Mouse (Mus musculus) gastrocnemius, adult 8-10 months (tissue): ENCODE results near the gene Ppara. TPM values are rescaled to one million over a fixed set of nuclear protein-coding genes. Genes with fewer than 3 reads are reported as not detected.
"Not testable (repeated sequence)": the region's sequence is repeated elsewhere in the genome, so short reads cannot be mapped to it uniquely, and the experiment has no call there.

Experiments
- DNase-seq, 2 experiments: peaks; one replicate each; pipeline ENCODE4 v3.0.0; 2022; ENCODE audit warnings: low spot score in 2 of 2
- total RNA-seq, 4 experiments: library from RNA; stranded (reverse); gene quantifications; 2 replicates each; pipeline ENCODE4 v1.2.4; 2022

Ppara gene
- total RNA-seq, 4 experiments from 2014 or later, result 10.5 to 19.6 (median 14.7) TPM

- peak in 1 of 2 experiments; percentile 38 for DNase-seq
Measured at GRCm38 (mm10) chr15:85756611-85757010, 21.8 kb downstream of the Ppara start.

GRCm38 (mm10) chr15:85757768-85758167 is 23.0 kb downstream of the Ppara start:
- DNase-seq, result no peak

DNA sequence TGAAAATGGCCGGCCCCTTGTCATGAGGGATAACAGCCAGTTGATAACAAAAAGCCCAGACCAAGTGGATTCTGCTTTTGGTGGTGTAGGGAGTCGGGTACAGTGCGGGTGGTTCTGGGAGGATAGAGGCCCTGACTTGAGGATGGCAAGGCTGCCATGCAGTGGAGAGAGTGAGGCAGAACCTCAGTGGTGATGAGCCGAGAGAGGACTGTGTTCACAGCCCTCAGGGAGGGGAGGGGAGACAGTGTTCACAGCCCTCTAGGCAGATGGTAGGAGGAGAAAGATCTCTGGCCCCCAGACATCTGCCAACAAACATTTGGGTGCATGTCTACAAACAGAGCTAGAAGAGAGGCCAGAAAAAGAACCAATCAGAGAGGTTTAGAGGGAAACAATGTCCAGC is 28.0 kb downstream of the Ppara start:
- no peak for DNase-seq

DNA sequence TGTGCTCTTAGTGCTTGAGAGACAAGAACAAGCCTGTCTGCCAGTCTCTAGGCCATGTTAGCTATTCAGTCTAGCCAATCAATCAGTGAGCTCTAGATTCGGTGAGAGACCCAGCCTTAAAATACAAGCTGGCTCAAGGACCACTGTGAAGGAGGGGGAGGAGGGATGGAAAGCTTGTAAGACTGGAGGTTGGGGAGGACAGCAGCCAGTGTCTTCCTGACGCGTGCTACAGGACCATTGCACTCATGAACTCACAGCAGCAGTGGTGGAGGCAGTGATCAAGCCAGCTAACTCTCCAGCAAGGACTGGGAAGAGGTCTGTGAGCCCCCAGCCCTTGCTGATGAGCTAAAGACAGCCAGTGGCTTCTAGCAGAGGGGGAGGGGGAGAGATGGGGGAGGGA is 30.2 kb downstream of the Ppara start:
- no peak for DNase-seq

- no peak for DNase-seq
Measured at GRCm38 (mm10) chr15:85766677-85767076, 31.9 kb downstream of the Ppara start.

DNA sequence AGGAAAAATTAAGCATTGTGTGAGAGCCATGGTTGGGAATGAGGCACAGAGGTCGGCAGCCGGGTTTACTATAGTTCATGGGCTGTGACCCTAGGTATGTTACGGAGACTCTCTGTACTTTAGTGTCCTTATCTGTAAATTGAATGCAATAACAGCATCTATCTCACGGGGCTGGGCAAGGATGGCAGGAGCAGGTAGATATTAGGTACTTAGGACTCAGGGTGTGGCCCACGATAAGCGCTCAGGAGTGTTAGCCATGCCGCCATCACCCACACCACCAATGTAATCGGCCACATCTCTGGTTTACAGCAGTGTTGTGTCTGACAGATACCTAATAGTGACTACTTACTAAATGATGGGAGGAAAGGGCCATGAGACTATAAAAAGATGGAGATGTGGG is 34.2 kb downstream of the Ppara start:
- DNase-seq, result no peak

GRCm38 (mm10) chr15:85771306-85772121 is 36.7 kb downstream of the Ppara start:
- no peak for DNase-seq

DNA sequence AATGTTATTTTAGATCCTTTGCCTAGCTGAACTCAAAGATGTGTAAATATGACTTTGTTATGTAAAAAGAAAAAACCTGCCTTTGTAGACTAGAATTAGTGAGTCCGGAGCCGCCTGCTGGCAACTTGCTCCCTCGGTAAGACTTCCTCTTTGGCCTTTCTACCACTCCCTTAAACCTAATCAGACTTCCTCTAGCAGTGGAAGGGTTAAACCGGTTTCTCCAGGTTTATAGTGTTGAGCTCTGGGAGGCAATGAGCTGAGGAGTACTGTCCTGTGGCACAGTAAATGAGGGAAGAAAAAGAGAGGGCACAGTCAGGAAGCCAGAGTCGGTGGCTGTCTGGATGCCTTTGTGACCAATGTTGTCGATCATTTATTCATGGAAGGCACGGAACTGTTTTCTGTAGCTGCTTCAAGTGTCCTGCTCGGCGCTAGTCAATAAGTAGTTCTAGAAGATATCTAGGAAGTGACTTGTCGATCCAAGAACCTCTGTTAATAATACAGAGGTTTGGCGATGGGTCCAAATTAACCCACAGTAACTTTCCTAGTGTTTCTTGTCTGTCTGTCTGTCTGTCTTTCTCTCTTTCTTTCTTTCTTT is 37.5 kb downstream of the Ppara start:
- no peak for DNase-seq

GRCm38 (mm10) chr15:85774419-85774818 is 39.6 kb downstream of the Ppara start:
- no peak for DNase-seq

- no peak for DNase-seq
Measured at GRCm38 (mm10) chr15:85775001-85775400, 40.2 kb downstream of the Ppara start.

GRCm38 (mm10) chr15:85776241-85776640 is 41.5 kb downstream of the Ppara start:
- no peak for DNase-seq

- DNase-seq, result peak in 1 of 2 experiments; percentile 16
Measured at GRCm38 (mm10) chr15:85776771-85777170, 42.0 kb downstream of the Ppara start.

DNA sequence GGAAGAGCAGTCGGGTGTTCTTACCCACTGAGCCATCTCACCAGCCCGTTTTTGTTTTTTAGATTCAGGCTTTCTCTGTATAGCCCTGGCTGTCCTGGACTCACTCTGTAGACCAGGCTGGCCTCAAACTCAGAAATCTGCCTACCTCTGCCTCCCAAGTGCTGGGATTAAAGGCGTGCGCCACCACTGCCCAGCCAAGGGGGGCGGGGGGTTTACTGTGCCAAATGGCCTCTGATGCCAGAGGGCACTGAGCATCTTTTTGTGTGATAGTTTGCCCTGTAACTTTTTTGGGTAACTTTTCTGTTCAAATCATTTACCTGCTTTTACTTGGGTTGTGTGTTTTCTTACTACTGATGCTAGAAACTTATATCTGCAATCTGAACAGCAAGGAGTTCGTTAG is 44.1 kb downstream of the Ppara start:
- DNase-seq, result not testable (repeated sequence)

DNA sequence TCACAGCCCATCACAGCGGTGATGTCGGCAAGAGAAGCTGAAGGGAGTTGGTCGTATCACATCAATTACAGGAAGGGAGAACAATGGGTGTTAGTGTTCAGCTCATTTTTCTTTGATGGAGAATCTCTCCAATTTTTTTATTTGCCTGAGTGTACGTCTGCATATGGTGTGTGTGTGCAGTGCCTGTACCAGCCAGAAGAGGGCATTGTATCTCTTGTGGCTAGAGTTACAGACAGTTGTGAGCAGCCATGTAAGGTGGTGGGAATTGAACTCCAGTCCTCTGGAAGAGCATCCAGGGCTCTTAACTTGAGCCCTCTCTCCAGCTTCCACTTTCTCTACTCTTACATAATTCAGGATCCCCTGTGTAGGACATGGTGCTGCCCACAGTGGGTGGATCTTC is 48.4 kb downstream of the Ppara start:
- DNase-seq, result no peak

DNA sequence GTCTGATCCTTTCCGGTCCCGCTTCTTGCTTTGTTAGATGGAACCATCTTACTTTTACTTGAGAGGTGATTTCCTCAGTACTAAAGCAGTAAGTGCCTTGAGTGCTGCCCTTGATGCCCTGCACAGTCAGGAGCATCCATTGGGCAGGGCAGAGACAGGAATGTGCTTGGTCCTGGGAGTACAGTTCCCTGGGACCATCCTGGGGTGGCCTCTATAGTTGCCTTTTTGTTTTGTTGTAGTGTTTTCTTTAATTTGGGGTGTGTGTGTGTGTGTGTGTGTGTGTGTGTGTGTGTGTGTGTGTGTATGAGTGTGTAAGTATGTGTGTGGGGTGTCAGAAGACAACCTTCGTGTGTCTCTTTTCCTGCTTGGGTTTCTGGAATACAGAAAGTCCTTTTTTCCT is 49.6 kb downstream of the Ppara start:
- DNase-seq, result no peak

DNA sequence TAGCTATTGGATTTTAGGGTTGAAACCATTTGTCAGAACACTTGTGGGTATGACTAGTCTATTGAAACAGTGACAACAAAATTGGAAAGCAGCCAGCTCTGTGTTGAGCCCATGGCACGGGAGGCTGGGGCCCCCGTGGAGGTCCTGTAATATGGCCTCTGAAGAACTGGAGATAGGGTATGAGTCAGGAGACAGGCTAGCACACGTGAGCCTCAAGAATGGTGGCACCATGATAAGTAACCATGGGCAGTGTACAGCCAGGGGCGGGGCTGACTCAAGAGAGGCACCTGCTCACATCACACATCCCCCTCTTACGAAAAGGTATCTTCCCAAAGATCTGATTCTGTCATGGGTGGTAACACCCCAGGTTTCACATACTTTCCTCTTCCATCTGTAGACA is 51.9 kb downstream of the Ppara start:
- DNase-seq, result no peak

- no peak for DNase-seq
Measured at GRCm38 (mm10) chr15:85787482-85787881, 52.7 kb downstream of the Ppara start.

GRCm38 (mm10) chr15:85788051-85788450 is 53.3 kb downstream of the Ppara start:
- DNase-seq, result no peak

DNA sequence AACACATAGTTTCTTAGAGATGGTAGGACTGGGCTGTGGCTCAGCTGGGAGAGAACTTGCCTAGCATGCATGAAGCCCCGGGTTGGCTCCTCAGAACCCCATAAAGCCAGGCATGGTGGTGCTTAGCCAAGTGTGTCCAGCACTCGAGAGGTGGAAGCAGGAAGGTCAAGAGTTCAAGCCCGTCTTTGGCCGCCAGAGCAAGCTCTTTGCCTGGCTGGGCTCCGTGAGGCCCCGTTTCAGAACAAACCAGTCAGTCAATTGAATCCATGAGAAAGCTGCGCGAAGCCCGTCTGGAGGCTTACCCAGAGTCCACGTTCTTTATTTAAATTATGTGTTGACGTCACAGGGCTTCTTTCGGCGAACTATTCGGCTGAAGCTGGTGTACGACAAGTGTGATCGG is 53.9 kb downstream of the Ppara start:
- no peak for DNase-seq

DNA sequence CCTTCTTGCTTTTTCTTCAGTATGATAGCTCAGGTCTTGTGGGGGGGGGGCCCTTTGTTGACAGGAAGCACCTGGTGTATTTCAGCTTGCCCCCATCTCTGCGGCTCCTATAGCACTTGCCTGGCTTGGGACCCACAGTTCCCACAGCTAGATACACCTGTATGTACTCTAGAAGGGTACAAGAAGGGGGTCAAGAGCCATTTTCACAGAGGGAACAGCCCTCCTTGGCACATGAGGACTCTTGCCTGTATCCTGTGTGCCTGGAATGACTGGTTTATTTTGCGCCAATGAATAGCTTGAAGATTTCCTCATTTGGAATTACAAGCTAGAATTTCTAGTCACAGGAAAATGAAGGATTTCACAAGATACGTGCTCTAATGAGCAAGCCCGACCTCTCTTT is 56.7 kb downstream of the Ppara start:
- DNase-seq, result no peak

- DNase-seq, result no peak
Measured at GRCm38 (mm10) chr15:85792819-85793218, 58.0 kb downstream of the Ppara start.

DNA sequence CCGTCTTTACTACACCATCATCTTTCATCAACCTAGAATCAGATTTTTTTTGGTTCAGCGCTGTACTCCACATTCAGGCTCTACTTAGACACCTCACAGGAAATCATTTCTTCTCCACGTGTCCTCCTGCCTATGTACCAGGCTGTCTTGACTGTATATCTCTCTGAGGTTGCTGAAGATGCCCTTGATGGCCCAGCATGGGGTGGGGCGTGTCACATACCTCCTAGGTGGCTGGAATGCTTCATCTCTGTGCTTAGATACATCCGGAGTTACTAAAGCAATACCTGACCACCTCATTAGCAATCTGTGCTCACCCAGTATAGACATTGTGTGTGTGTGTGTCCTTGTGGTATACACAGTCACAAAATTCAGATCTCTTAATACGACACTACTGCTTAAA is 60.7 kb downstream of the Ppara start:
- DNase-seq, result no peak

DNA sequence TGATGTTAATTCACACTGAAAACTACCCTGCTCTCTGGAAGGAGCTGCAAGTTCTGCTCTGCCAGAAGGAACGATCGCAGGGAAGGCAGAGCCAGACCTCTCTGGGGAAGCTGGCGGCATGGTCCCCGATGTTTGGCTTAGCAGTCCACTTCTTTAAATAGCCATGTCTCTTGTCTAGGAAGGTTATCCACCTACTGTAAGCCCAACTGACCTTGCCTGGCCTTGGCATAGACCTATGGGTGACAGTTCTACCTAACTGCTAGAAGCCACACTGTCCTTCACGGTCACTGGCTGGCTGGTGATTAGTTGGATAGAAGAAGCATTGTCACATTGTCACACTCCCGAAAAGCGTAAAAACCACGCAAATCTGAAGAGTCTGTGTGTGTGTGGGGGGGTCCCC is 63.9 kb downstream of the Ppara start:
- DNase-seq, result peak in 1 of 2 experiments; percentile 33
